Mouse (Mus musculus) heart, adult 9 months (tissue): Measurements from ENCODE around the gene Fut7.

Experiments
- DNase-seq, 2 experiments: peaks; one replicate each; pipeline ENCODE4 v3.0.0; 2022; ENCODE audit warnings: low spot score in 2 of 2

Gene Fut7

GRCm38 (mm10) chr2:25460135-25460534, 37.1 kb downstream of the Fut7 start:
- no peak for DNase-seq

GRCm38 (mm10) chr2:25460551-25461309, 37.7 kb downstream of the Fut7 start, which contains the start of gene Paxx:
TSS of gene Paxx (minus strand) at chr2:25461094.
- DNase-seq = peak; percentile 94 to 95

GRCm38 (mm10) chr2:25461407-25461806, 38.3 kb downstream of the Fut7 start:
- DNase-seq = no peak

GRCm38 (mm10) chr2:25463630-25464029, 40.6 kb downstream of the Fut7 start:
- no peak for DNase-seq

- no peak for DNase-seq
These were observed 42.2 kb downstream of the Fut7 start for GRCm38 (mm10) chr2:25465256-25465655.

GRCm38 (mm10) chr2:25465816-25466635, 43.0 kb downstream of the Fut7 start:
- no peak for DNase-seq

- no peak for DNase-seq
These were observed 44.7 kb downstream of the Fut7 start for GRCm38 (mm10) chr2:25467606-25468303.

GRCm38 (mm10) chr2:25468962-25469915, 46.2 kb downstream of the Fut7 start:
- DNase-seq = peak in 1 of 2 experiments; percentile 64

- DNase-seq = no peak
These were observed 46.9 kb downstream of the Fut7 start, which contains the start of gene Ptgds for GRCm38 (mm10) chr2:25469969-25470368. TSS of gene Ptgds (minus strand) at chr2:25470046.

GRCm38 (mm10) chr2:25472550-25472949, 49.5 kb downstream of the Fut7 start:
- no peak for DNase-seq
